7 mouse cellular contexts compared by ENCODE assay signal in genomic region chr11:88599332-88600130, GRCm38 (mm10).
DNase-seq lines count a peak whose midpoint lies in the region; ATAC-seq and TF ChIP-seq lines count a peak whose summit lies in the region.

No protein-coding gene starts in this region.

- WGBS in forebrain, postnatal 0 days, result 47% methylated on average over 17 of the region's 17 CpGs
- WGBS in limb, embryonic 12.5 days, result 35% methylated on average over 17 of the region's 17 CpGs

- no peaks in the 10 kb centered on the region for H3K9me3 ChIP-seq in forebrain, postnatal 0 days (ENCODE audit: low read length)
- no peaks in the 10 kb centered on the region for H3K9me3 ChIP-seq in limb, embryonic 12.5 days

- H3K4me3 ChIP-seq in forebrain, postnatal 0 days (ENCODE audit: low read depth, low read length), result no peak overlapping the region
- no peak overlapping the region for H3K4me3 ChIP-seq in limb, embryonic 12.5 days (replicated peaks)

- H3K27me3 ChIP-seq in forebrain, postnatal 0 days (ENCODE audit: insufficient read depth, low read length), result no peaks in the 10 kb centered on the region
- H3K27me3 ChIP-seq in limb, embryonic 12.5 days, result no peaks in the 10 kb centered on the region

- no peak overlapping the region; the same call in 1 of the 2 replicates for H3K4me2 ChIP-seq in forebrain, postnatal 0 days (ENCODE audit: low read depth)
- peak overlapping the region; percentile 19 for H3K4me2 ChIP-seq in limb, embryonic 12.5 days

- no peak overlapping the region for H3K27ac ChIP-seq in forebrain, postnatal 0 days (ENCODE audit: low read depth, low read length)
- peak overlapping the region; percentile 41; the same call in 1 of the 2 replicates for H3K27ac ChIP-seq in limb, embryonic 12.5 days

- H3K9ac ChIP-seq in forebrain, postnatal 0 days, result 0 out of 2 replicates have a peak overlapping the region, but pooled peaks have one; percentile 18
- no peak overlapping the region for H3K9ac ChIP-seq in limb, embryonic 12.5 days (replicated peaks)

- H3K4me1 ChIP-seq in forebrain, postnatal 0 days (ENCODE audit: insufficient read depth), result peaks cover 3% of the 10 kb centered on the region; the same call in 1 of the 2 replicates
- peaks cover 65% of the 10 kb centered on the region for H3K4me1 ChIP-seq in limb, embryonic 12.5 days (replicated peaks)

- DNase-seq in right cerebral cortex, adult 18-20 months, result peak; percentile 64
- no peak for DNase-seq in right cerebral cortex, postnatal 36 days (ENCODE audit: low spot score in 2 of 2)
- DNase-seq in brain, adult 2 months (ENCODE audit: low read depth, low spot score), result peak; percentile 79
- peak; percentile 36 for DNase-seq in forebrain, postnatal 0 days
- DNase-seq in adrenal gland, postnatal 14 days, result no peak

- no peak for TF ChIP-seq CTCF in forebrain, postnatal 0 days (IDR thresholded peaks at IDR 0.05; ENCODE audit: low read depth)

- no peaks in the 10 kb centered on the region for H3K36me3 ChIP-seq in forebrain, postnatal 0 days (ENCODE audit: insufficient read depth)
- peaks cover 26% of the 10 kb centered on the region; the same call in 1 of the 2 replicates for H3K36me3 ChIP-seq in limb, embryonic 12.5 days

- ATAC-seq in forebrain, postnatal 0 days, result 0 out of 2 replicates have a peak, but pooled peaks have one; percentile 48
- no peak for ATAC-seq in limb, embryonic 12.5 days (ENCODE audit: insufficient number of reproducible peaks, insufficient read depth, low FRiP score, low TSS enrichment, low read depth)
- ATAC-seq in neutrophil, adult 5-6 weeks (ENCODE audit: extremely low read depth, insufficient number of reproducible peaks, low FRiP score, poor library complexity, severe bottlenecking), result peak; percentile 22; the same call in 1 of the 2 replicates

Comparison
In these comparisons a context has a peak if more than half of its experiments do, and no peak if none do; other contexts are left out.
1. DNase-seq: peak in right cerebral cortex, adult 18-20 months (single experiment), brain, adult 2 months (single experiment) and forebrain, postnatal 0 days (single experiment); none in right cerebral cortex, postnatal 36 days (0 of 2) and adrenal gland, postnatal 14 days (single experiment).